Mouse (Mus musculus): ENCODE measurements around the gene L2hgdh.

DNA sequence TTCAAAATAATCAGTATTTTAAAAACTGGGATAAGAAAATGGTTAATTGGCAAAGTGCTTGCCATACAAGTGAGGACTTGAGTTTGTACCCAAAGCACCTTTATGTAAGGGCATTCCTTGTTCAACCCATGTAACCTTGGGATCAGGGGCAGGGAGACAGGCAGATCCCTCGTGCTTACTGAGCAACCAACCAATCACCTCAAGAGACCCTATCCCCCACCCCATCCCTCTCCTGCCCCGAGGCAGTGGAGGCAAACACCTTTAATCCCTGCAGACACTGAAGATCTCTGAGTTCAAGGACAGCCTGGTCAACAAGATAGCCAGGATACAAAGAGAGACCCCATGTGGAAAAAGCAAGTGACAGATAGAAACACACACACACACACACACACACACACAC lies 1.3 kb downstream of the L2hgdh start:
- TF ChIP-seq CTCF (conservative IDR thresholded peaks at IDR 0.05; ENCODE audit: insufficient read depth, insufficient read length, low read depth, low read length) (no peak), POLR2A (IDR thresholded peaks at IDR 0.05; ENCODE audit: low read depth, low read length) (no peak)
